Mouse (Mus musculus): ENCODE data around the gene 4930558K02Rik. TPM values are rescaled to one million over a fixed set of nuclear protein-coding genes. Genes with fewer than 3 reads are reported as not detected.

The 4930558K02Rik gene
- polyA plus RNA-seq, 1 experiment from 2014 or later = not detected

DNA sequence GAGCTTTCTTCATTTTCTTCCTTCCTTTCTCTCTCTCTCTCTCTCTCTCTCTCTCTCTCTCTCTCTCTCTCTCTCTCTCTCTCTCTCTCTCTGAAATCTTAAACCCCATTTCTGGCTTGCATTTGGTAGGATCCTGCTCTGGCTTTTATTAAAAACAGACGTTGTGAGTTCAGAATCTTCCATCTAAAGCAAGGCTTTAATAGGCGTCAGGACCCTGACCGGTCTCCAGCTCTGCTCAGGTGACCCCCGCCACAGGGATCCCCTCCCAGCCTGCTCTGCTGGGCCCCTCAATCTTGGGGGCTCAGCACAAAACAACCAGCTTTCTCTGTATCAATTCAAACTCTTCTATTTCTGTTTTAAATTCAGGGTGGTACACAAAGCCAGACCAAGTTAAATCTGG lies 28.8 kb upstream of the 4930558K02Rik start:
- H3K9ac ChIP-seq = no peak overlapping the region
- H3K9me3 ChIP-seq = no peaks in the 10 kb centered on the region
- H3K27ac ChIP-seq = no peak overlapping the region
- WGBS = 65% methylated on average over 4 of the region's 4 CpGs
- no peak for ATAC-seq (ENCODE audit: low FRiP score, low read depth)
- H3K36me3 ChIP-seq = peaks cover 2% of the 10 kb centered on the region; the same call in 1 of the 2 replicates
- peaks cover 13% of the 10 kb centered on the region for H3K4me1 ChIP-seq
- H3K27me3 ChIP-seq (replicated peaks) = no peaks in the 10 kb centered on the region
- H3K4me3 ChIP-seq = no peak overlapping the region
- H3K4me2 ChIP-seq (replicated peaks) = no peak overlapping the region

DNA sequence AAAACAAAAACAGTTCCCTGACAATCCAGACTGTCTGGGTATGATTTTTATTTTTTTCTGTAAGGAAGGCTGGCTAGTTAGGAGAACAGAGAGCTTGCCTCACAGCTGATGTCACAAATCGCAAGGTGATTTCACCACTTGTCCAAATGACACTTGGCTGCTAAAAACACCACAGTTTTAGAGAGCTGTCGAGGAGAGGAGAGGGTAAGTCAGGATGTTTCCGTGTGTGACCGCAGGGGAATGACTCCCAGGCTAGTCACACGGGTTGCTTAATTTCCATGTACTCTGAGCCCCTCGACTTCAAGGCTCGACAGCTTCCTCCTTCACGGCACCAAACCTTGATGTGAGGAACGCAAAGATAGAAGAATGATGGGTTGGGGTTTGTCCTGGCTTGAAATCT lies 26.7 kb upstream of the 4930558K02Rik start:
- Histone ChIP-seq H3K27ac (no peak overlapping the region), H3K4me1 (peaks cover 13% of the 10 kb centered on the region), H3K36me3 (peaks cover 2% of the 10 kb centered on the region; the same call in 1 of the 2 replicates), H3K9me3 (no peaks in the 10 kb centered on the region), H3K4me2 (replicated peaks) (no peak overlapping the region), H3K4me3 (no peak overlapping the region), H3K9ac (no peak overlapping the region), H3K27me3 (replicated peaks) (no peaks in the 10 kb centered on the region)
- WGBS = 78% methylated on average over 9 of the region's 9 CpGs
- ATAC-seq (ENCODE audit: low FRiP score, low read depth) = no peak

DNA sequence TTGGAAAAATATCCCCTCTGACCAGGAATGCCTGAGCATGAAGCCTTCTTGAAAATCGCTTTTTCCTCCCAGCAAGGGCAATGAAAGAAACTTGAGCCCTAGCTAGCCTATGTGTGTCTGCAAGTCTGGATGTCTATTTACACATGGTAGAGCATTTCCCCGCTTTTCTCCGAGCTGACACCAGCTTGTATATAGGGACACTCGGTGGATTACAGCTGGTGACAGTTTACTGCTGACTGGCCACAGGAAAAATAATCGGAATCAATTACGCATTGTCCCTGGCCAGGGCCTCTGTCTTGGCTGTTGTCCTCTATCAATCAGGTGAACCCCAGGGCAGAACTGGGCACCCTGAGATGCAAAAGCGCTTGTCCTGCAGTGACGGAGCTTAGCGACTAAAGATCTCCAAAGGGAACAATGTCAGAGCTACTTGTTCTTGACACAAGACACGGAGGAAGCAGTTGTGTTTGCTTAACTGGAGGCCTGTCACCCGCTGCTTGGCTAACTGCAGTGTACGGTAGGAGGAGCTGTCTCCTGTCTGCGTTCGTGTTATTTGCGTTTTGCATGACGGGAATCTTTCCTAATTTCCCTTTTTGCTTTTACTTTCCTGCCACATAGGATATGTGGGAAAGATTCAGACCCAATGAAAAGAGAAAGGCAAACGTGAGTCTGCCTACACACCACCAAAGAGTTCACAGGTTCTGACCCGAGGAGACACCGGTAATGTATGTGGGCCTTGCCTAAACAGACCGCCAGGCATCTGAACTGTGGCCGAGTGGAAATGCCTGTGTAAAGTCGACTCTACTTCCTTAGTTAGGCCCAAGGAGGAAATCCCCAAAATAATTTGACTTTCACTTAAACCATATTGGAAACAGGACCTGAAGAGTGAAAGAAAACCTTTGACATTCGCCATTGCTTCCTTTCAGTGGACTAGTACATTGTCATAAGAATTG lies 25.7 kb upstream of the 4930558K02Rik start:
- H3K4me1 ChIP-seq = peaks cover 17% of the 10 kb centered on the region
- peak overlapping the region; percentile 28; the same call in 1 of the 2 replicates for H3K4me2 ChIP-seq (replicated peaks)
- no peak overlapping the region for H3K4me3 ChIP-seq

GRCm38 (mm10) chr1:162004518-162004780 lies 25.0 kb upstream of the 4930558K02Rik start:
- H3K36me3 ChIP-seq = no peaks in the 10 kb centered on the region
- no peak for ATAC-seq (ENCODE audit: low FRiP score, low read depth)
- WGBS = 53% methylated on average over 7 of the region's 7 CpGs
- H3K4me2 ChIP-seq (replicated peaks) = peak overlapping the region; percentile 28; the same call in 1 of the 2 replicates
- H3K4me3 ChIP-seq = no peak overlapping the region
- no peaks in the 10 kb centered on the region for H3K9me3 ChIP-seq
- H3K27me3 ChIP-seq (replicated peaks) = no peaks in the 10 kb centered on the region
- H3K4me1 ChIP-seq = peaks cover 19% of the 10 kb centered on the region
- H3K27ac ChIP-seq = peak overlapping the region; percentile 42
- H3K9ac ChIP-seq = no peak overlapping the region

More for the DNA sequence above, 25.7 kb upstream of the 4930558K02Rik start:
- Histone ChIP-seq H3K9me3 (no peaks in the 10 kb centered on the region), H3K36me3 (no peaks in the 10 kb centered on the region), H3K27me3 (replicated peaks) (no peaks in the 10 kb centered on the region), H3K9ac (0 out of 2 replicates have a peak overlapping the region, but pooled peaks have one; percentile 5), H3K27ac (peak overlapping the region; percentile 42)
- no peak for ATAC-seq (ENCODE audit: low FRiP score, low read depth)
- WGBS = 46% methylated on average over 23 of the region's 23 CpGs

DNA sequence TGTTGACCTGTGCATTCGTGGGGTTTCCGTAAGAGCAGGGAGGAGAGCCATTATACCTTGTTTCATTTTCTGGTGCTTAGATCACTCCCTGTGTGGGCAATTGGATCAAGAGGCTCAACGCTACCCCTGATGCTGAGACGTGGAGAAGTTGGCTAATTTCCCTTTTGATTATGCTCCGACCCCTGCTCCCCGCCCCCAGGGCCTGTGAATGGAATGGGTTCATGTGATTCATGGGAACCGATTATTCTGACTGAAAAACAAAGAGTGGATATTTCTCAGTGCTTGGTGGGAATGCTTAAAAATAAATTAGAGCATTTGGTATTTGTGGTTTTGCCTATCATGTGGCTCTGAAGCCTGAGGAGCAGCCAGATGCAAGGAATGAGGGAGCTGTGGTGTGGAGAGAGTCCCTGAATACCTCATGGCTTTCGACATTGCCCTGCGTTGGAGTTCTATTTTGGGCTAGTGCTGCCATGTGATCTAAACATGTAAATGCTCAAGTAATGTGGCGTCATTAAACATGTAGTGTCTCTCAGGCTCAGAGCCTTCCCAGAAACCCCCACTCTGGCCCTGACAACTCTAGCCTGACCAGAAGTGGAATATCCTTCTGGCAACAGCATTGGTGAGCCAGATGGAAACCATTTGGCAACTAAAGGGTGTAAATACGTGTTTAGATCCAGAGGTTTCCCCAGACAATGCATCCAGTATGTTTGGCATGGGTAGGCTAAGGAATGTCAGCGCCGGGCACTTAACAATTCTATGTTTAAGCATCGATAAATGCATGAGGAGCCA lies 24.5 kb upstream of the 4930558K02Rik start:
- WGBS = 54% methylated on average over 14 of the region's 14 CpGs
- Histone ChIP-seq H3K9ac (no peak overlapping the region), H3K4me3 (no peak overlapping the region), H3K27me3 (replicated peaks) (no peaks in the 10 kb centered on the region), H3K4me2 (replicated peaks) (0 out of 2 replicates have a peak overlapping the region, but pooled peaks have one; percentile 24), H3K4me1 (peaks cover 22% of the 10 kb centered on the region), H3K9me3 (no peaks in the 10 kb centered on the region), H3K27ac (peak overlapping the region; percentile 42; the same call in 1 of the 2 replicates), H3K36me3 (no peaks in the 10 kb centered on the region)
- ATAC-seq (ENCODE audit: low FRiP score, low read depth) = no peak

DNA sequence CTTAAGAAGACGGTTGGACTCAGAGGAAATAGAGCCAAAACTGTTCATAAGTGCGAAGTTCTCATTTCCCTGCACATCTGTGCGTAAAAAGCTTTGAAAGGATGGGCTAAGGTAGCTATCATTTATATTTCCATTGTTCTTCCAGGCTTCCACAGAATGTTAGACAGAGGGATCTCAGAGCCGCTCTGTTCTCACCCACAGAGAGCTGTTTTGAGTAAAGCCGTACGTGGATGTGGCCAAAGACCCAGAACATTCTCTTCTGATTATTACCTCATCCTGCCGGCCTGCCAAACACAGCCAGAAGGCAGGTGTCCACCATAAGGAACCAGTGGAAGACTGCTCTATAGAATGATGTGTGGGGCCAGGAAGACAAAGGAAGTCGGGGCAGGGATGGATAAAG lies 21.9 kb upstream of the 4930558K02Rik start:
- H3K27ac ChIP-seq = no peak overlapping the region
- no peaks in the 10 kb centered on the region for H3K36me3 ChIP-seq
- peaks cover 22% of the 10 kb centered on the region for H3K4me1 ChIP-seq
- 54% methylated on average over 8 of the region's 8 CpGs for WGBS
- H3K27me3 ChIP-seq (replicated peaks) = no peaks in the 10 kb centered on the region
- no peak overlapping the region for H3K4me2 ChIP-seq (replicated peaks)
- ATAC-seq (ENCODE audit: low FRiP score, low read depth) = no peak
- H3K4me3 ChIP-seq = no peak overlapping the region
- H3K9ac ChIP-seq = no peak overlapping the region
- H3K9me3 ChIP-seq = no peaks in the 10 kb centered on the region

GRCm38 (mm10) chr1:161999882-162000371 lies 20.5 kb upstream of the 4930558K02Rik start:
- H3K9me3 ChIP-seq = no peaks in the 10 kb centered on the region
- H3K27me3 ChIP-seq (replicated peaks) = no peaks in the 10 kb centered on the region
- no peak overlapping the region for H3K9ac ChIP-seq
- peak overlapping the region; percentile 65 for H3K27ac ChIP-seq
- no peak overlapping the region for H3K4me3 ChIP-seq
- H3K4me2 ChIP-seq (replicated peaks) = peak overlapping the region; percentile 27; the same call in 1 of the 2 replicates
- peaks cover 18% of the 10 kb centered on the region for H3K4me1 ChIP-seq
- peak; percentile 90 for ATAC-seq (ENCODE audit: low FRiP score, low read depth)
- WGBS = under 1% methylated on average over 4 of the region's 4 CpGs
- H3K36me3 ChIP-seq = no peaks in the 10 kb centered on the region

GRCm38 (mm10) chr1:161999338-161999737 lies 19.9 kb upstream of the 4930558K02Rik start:
- Histone ChIP-seq H3K9me3 (no peaks in the 10 kb centered on the region), H3K36me3 (no peaks in the 10 kb centered on the region), H3K4me1 (peaks cover 12% of the 10 kb centered on the region), H3K4me3 (no peak overlapping the region), H3K27ac (peak overlapping the region; percentile 65; the same call in 1 of the 2 replicates), H3K4me2 (replicated peaks) (no peak overlapping the region), H3K27me3 (replicated peaks) (no peaks in the 10 kb centered on the region), H3K9ac (no peak overlapping the region; the same call in 1 of the 2 replicates)
- peak; percentile 23; the same call in 1 of the 2 replicates for ATAC-seq (ENCODE audit: low FRiP score, low read depth)
- WGBS = 44% methylated on average over 5 of the region's 5 CpGs

- Histone ChIP-seq H3K4me1 (peaks cover 9% of the 10 kb centered on the region), H3K9me3 (no peaks in the 10 kb centered on the region), H3K36me3 (no peaks in the 10 kb centered on the region), H3K9ac (no peak overlapping the region), H3K4me3 (no peak overlapping the region), H3K27me3 (replicated peaks) (no peaks in the 10 kb centered on the region), H3K27ac (no peak overlapping the region), H3K4me2 (replicated peaks) (no peak overlapping the region)
- ATAC-seq (ENCODE audit: low FRiP score, low read depth) = no peak
- 71% methylated on average over 4 of the region's 4 CpGs for WGBS
Observed at GRCm38 (mm10) chr1:161998781-161999180, 19.3 kb upstream of the 4930558K02Rik start.

DNA sequence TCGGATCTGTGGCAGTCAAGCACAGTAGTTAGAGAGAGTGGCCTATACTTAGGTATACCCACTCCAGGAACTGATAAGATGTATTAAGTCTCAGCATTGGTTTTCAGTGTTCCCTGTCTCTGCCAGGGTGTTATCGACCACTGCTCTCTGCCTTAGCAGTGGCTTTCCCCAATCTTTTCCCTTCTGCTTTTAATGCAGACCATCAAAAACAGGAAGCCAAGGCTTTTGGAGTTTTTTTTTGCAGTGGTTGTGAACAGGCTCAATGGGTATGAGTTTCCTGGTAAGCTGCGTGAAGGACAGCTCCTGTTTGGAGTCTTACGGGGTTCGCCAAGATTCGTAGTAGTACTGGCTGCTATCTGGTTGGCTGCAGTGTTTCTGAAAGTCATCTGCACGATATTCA lies 13.0 kb upstream of the 4930558K02Rik start:
- no peak overlapping the region for H3K9ac ChIP-seq
- no peaks in the 10 kb centered on the region for H3K27me3 ChIP-seq (replicated peaks)
- H3K4me1 ChIP-seq = peaks cover 10% of the 10 kb centered on the region
- no peaks in the 10 kb centered on the region for H3K36me3 ChIP-seq
- ATAC-seq (ENCODE audit: low FRiP score, low read depth) = no peak
- 92% methylated on average over 7 of the region's 7 CpGs for WGBS
- no peak overlapping the region for H3K4me3 ChIP-seq
- H3K4me2 ChIP-seq (replicated peaks) = no peak overlapping the region
- H3K9me3 ChIP-seq = no peaks in the 10 kb centered on the region
- no peak overlapping the region for H3K27ac ChIP-seq

DNA sequence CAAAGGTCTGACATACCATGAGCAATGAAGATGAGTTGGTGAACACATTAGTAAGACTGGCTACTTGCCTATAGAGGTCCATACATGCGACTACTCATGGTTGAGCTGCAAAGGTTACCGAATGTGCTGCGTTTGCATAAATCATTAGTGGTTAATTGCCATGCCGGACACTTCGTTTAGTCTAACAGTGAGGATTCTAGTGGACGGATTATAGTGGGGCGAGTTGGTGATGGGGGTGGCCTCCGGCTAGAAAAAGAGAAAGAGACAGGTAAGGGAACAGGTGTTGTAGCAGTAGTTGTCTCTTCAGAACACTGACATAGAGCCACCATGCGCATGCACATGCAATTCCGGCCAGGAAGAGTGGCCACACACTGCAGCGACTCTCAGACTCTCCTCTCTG lies 12.4 kb upstream of the 4930558K02Rik start:
- H3K4me2 ChIP-seq (replicated peaks) = no peak overlapping the region
- no peak overlapping the region for H3K9ac ChIP-seq
- no peak for ATAC-seq (ENCODE audit: low FRiP score, low read depth)
- peaks cover 10% of the 10 kb centered on the region for H3K4me1 ChIP-seq
- H3K9me3 ChIP-seq = no peaks in the 10 kb centered on the region
- WGBS = 88% methylated on average over 11 of the region's 11 CpGs
- H3K27me3 ChIP-seq (replicated peaks) = no peaks in the 10 kb centered on the region
- no peak overlapping the region for H3K27ac ChIP-seq
- no peaks in the 10 kb centered on the region for H3K36me3 ChIP-seq
- H3K4me3 ChIP-seq = no peak overlapping the region

Measured in neural tube, embryonic 12.5 days (tissue).